Mouse (Mus musculus) heart, adult 9 months (tissue): ENCODE results near the gene Gm10663.

Source experiments
- DNase-seq, 2 experiments: peaks; one replicate each; pipeline ENCODE4 v3.0.0; 2022; ENCODE audit warnings: low spot score in 2 of 2

The Gm10663 gene

DNA sequence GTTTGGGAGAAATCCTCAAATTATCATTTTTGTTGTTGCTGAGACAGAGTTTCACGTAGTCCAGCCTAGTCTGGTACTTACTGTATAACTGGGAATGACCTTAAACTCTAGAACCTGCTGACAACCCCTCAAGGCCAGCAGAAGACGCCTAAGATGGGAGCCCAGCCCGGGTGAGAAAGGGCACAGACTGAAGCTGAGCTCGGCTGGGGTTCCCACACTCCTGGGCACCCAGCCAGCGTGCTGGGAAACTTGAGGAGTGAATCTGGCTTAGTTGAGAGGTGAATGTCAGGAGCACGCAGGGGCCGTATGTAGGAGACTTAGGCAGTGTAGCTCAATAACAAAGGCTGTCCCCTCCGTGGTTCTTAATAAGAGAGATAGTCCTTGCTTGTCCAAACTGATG is 12.9 kb downstream of the Gm10663 start:
- no peak for DNase-seq

DNA sequence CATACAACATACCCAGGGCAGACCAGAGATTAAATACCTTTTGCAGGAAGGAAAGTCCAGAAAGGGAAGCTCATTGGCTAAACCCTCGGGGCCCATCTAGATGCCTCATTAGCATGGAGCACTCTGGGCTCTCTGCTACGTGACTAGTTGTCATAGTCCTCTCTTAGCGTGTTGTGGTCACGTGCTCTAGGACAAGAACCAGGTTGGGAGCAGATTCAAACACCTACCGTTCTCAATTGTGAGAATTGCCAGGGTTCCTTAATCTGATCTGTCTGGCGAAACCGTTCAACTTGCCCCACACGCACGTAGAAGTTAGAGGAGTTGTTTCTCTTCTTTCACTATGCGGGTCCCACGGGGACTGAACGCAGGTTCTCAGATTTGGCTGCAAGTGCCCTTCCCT is 13.3 kb downstream of the Gm10663 start:
- no peak for DNase-seq

GRCm38 (mm10) chr8:65089781-65090180 is 14.9 kb downstream of the Gm10663 start:
- no peak for DNase-seq

DNA sequence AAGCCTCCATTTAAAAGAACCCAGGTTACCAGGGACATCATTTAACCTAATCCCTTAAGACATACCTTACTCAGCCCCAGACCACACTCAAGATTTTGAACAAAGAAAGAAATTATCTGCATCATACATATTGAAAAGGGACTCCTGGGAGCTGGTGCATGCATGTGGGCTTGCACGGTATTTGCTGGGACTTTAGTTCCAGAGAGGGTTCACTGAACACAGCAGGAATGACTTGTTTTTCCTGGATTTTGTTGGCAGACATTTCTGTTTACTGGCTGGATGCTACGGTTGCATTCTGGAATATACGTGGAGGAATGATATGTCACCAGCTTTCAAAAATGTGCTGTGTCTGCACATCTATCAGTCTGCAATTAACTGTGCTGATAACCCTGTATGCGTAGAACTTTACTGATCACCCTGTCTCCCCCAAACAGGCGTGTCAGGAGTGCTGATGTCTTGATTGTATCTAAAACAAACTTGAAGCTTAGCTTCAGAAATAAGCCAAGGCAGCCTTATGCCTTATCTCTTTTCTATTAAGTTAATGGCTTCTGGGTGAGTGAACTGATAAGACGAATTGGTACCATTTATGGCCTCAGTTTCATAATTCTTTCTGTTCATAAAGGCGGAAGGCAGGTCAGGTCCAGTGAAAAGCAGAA is 23.1 kb downstream of the Gm10663 start:
- no peak for DNase-seq

GRCm38 (mm10) chr8:65099735-65100134 is 24.9 kb downstream of the Gm10663 start:
- no peak for DNase-seq

GRCm38 (mm10) chr8:65103632-65104031 is 28.8 kb downstream of the Gm10663 start:
- DNase-seq: no peak

DNA sequence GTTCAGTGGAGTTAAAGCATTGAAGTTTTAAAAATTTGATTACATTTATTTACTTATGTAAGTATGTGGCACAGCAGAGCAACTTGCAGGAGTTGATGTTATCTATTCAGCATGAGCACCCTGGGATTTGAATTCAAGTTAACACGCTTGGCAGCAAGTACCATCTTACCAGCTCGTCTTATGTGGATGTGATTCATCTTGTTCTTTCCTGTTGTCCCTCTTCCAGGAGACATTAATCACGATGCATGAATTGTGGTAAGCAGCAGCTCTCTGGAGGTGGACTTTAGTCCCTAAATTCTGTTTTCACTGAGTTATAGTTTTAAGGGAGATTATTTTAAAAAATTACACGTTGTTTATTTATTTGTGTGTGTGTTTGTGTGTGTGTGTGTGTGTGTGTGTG is 29.2 kb downstream of the Gm10663 start:
- no peak for DNase-seq

DNA sequence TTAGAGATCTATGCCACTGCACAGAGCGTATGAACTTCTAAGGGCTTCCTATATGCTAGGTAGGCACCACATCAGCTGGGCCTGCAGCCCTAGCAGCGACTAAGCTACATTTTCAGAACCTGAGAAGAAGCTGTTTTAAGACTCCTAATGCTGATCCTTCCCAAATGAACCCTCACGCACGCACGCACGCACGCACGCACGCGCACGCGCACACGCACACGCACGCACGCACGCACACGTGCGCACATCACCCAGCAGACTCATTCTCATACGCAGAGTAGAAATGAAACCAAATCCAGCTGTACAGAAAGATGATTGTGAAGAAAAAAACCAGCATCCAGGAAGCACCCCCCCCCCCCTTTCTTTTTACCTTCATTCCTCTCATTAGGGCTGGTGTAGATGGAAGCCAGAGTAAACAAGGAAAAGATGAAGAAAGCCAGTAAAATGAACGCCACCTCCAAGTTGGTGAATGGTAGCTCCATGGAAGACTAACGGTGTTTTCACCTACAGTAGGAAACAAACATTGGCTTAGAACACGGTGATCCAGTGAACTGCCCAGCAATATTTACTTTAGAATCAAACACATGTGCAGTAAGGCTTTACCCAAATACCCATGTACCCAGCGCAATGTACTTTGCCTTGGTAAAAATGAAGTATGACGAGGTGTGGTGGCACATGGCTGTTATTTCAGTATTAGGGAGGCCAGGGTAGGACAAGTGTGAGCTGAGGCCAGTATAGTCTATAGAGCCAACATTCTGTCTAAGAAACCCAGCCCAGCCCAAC is 33.3 kb downstream of the Gm10663 start:
- DNase-seq: no peak

DNA sequence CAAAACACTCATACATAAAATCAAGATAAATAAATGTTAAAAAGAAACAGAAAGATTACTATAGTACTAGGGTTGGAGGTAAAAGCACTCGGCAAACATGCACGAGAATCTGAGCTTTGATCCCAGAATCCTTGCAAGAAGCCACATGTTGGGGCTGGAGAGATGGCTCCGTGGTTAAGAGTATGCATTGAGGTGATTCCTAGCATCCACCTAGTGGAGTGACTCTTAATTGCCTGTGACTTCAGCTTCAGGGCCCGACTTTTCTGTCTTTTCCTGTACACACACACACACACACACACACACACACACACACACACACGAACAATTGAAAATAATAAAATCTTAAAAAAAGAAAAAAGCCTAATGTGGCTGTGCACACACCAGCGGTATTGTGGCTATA is 34.1 kb downstream of the Gm10663 start:
- DNase-seq: no peak

GRCm38 (mm10) chr8:65110285-65110691 is 35.5 kb downstream of the Gm10663 start:
- DNase-seq: peak in 1 of 2 experiments; percentile 2

- DNase-seq: no peak
These were observed 37.3 kb downstream of the Gm10663 start for GRCm38 (mm10) chr8:65112092-65112491.

DNA sequence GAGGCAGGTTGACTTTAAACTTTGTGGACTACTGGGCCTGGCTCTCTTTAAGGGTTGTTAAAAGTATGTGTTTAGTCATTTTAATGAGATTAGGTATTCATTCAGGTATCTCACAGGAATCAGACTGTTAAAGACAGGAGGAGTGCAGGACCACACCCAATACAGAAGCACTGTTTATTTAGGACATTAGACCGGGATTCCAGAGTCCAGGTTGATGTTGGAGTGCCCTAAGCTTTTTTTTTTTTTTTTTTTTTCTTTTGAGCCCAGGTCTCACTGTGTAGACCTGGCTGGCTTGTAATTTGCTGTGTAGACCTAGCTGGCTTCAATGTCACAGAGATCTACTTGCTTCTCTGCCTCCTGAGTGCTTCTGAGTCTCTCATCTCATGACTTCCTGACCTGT is 51.2 kb downstream of the Gm10663 start:
- no peak for DNase-seq

- DNase-seq: no peak
These were observed 51.6 kb downstream of the Gm10663 start for GRCm38 (mm10) chr8:65126454-65126853.
